Mouse (Mus musculus): ENCODE measurements around the gene Gm7358. TPM values are rescaled to one million over a fixed set of nuclear protein-coding genes. Genes with fewer than 3 reads are reported as not detected.
"Not testable (repeated sequence)": the region's sequence is repeated elsewhere in the genome, so short reads cannot be mapped to it uniquely, and the experiment has no call there.

Gm7358 gene
- not detected in 2 replicates for polyA plus RNA-seq (2015; fragmentation: Nextera tagmentation; extraction: Ambion mirVana)

GRCm38 (mm10) chr17:14059431-14059830 lies at the start of gene Gm7358:
TSS of gene Gm7358 (minus strand) at chr17:14059531.
- not testable (repeated sequence) for H3K4me1 ChIP-seq (ENCODE audit: control insufficient read depth, insufficient read depth, low read length); H3K4me2 ChIP-seq (ENCODE audit: low read depth, low read length); H3K9ac ChIP-seq (ENCODE audit: low read length); H3K27ac ChIP-seq (ENCODE audit: low read length); ATAC-seq (ENCODE audit: insufficient read depth, low FRiP score); H3K36me3 ChIP-seq (ENCODE audit: control insufficient read depth, insufficient read depth, low read length); H3K27me3 ChIP-seq (ENCODE audit: control insufficient read depth, insufficient read depth, low read length); H3K9me3 ChIP-seq (replicated peaks; ENCODE audit: control insufficient read depth, low read length); H3K4me3 ChIP-seq (replicated peaks; ENCODE audit: low read length)
- no CpG with 5 or more reads among the region's 2 CpGs for WGBS

GRCm38 (mm10) chr17:14103018-14103417 lies 43.7 kb upstream of the Gm7358 start:
- not testable (repeated sequence) for ATAC-seq (ENCODE audit: insufficient read depth, low FRiP score); H3K36me3 ChIP-seq (ENCODE audit: control insufficient read depth, insufficient read depth, low read length); H3K4me2 ChIP-seq (ENCODE audit: low read depth, low read length); H3K4me3 ChIP-seq (replicated peaks; ENCODE audit: low read length); H3K4me1 ChIP-seq (ENCODE audit: control insufficient read depth, insufficient read depth, low read length); H3K27me3 ChIP-seq (ENCODE audit: control insufficient read depth, insufficient read depth, low read length); H3K27ac ChIP-seq (ENCODE audit: low read length); H3K9me3 ChIP-seq (replicated peaks; ENCODE audit: control insufficient read depth, low read length); H3K9ac ChIP-seq (ENCODE audit: low read length)
- WGBS: 28% methylated on average over 3 of the region's 3 CpGs

DNA sequence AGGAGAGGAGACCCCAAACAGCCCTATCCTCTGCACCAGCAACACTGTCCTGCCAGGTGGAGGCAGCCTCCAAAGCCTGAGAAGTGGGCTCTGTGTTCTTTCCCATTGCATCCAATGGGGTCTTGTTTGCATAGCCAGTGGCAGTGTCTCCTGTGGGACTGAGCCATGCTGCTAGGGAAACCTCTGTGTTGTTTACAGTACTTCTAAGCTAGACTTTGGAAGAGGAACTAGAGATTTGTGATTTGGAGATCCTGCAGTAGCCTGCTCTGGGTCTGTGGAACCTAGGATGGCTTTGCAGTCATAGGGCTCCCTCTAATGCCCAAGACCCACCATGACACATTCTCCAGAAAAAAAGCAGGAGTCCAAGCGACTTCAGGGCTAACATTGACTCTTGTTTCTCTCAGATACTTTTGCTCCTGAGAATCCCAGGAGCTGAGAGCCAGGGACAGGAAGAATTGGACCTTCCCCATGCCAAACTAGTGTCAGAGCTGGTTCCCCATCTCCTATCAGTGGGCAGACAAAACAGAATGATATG lies 42.2 kb upstream of the Gm7358 start:
- H3K9me3 ChIP-seq (replicated peaks; ENCODE audit: control insufficient read depth, low read length); H3K4me2 ChIP-seq (ENCODE audit: low read depth, low read length); H3K9ac ChIP-seq (ENCODE audit: low read length); H3K36me3 ChIP-seq (ENCODE audit: control insufficient read depth, insufficient read depth, low read length); H3K4me1 ChIP-seq (ENCODE audit: control insufficient read depth, insufficient read depth, low read length); H3K4me3 ChIP-seq (replicated peaks; ENCODE audit: low read length); H3K27ac ChIP-seq (ENCODE audit: low read length); H3K27me3 ChIP-seq (ENCODE audit: control insufficient read depth, insufficient read depth, low read length); ATAC-seq (ENCODE audit: insufficient read depth, low FRiP score): not testable (repeated sequence)
- WGBS: 20% methylated on average over 1 of the region's 1 CpGs

GRCm38 (mm10) chr17:14099886-14100285 lies 40.6 kb upstream of the Gm7358 start:
- H3K4me3 ChIP-seq (replicated peaks; ENCODE audit: low read length); H3K27ac ChIP-seq (ENCODE audit: low read length); H3K27me3 ChIP-seq (ENCODE audit: control insufficient read depth, insufficient read depth, low read length); H3K9ac ChIP-seq (ENCODE audit: low read length); H3K4me2 ChIP-seq (ENCODE audit: low read depth, low read length); H3K36me3 ChIP-seq (ENCODE audit: control insufficient read depth, insufficient read depth, low read length); H3K4me1 ChIP-seq (ENCODE audit: control insufficient read depth, insufficient read depth, low read length); H3K9me3 ChIP-seq (replicated peaks; ENCODE audit: control insufficient read depth, low read length); ATAC-seq (ENCODE audit: insufficient read depth, low FRiP score): not testable (repeated sequence)
- 63% methylated on average over 3 of the region's 3 CpGs for WGBS

DNA sequence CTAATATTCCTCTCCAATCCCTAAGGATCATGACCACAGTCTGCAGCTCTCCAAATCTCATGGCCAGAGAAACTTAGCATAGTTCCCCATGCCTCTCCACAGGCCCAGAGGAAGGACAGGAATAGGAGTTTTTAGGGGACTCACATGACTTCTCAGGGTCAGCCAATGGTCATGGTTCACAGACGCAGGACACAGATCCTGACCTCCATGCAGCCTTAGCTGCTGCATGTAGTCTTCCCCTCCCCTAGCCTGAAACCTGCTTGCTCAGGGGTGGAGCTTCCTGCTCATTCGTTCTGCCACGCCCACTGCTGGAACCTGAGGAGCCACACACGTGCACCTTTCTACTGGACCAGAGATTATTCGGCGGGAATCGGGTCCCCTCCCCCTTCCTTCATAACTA lies 34.8 kb upstream of the Gm7358 start:
- WGBS: 38% methylated on average over 2 of the region's 7 CpGs
- H3K27me3 ChIP-seq (ENCODE audit: control insufficient read depth, insufficient read depth, low read length); H3K27ac ChIP-seq (ENCODE audit: low read length); H3K9me3 ChIP-seq (replicated peaks; ENCODE audit: control insufficient read depth, low read length); H3K4me3 ChIP-seq (replicated peaks; ENCODE audit: low read length); ATAC-seq (ENCODE audit: insufficient read depth, low FRiP score); H3K36me3 ChIP-seq (ENCODE audit: control insufficient read depth, insufficient read depth, low read length); H3K4me2 ChIP-seq (ENCODE audit: low read depth, low read length); H3K9ac ChIP-seq (ENCODE audit: low read length); H3K4me1 ChIP-seq (ENCODE audit: control insufficient read depth, insufficient read depth, low read length): not testable (repeated sequence)

GRCm38 (mm10) chr17:14086629-14087028 lies 27.3 kb upstream of the Gm7358 start:
- not testable (repeated sequence) for H3K4me1 ChIP-seq (ENCODE audit: control insufficient read depth, insufficient read depth, low read length); H3K9me3 ChIP-seq (replicated peaks; ENCODE audit: control insufficient read depth, low read length); ATAC-seq (ENCODE audit: insufficient read depth, low FRiP score); H3K27me3 ChIP-seq (ENCODE audit: control insufficient read depth, insufficient read depth, low read length); H3K4me2 ChIP-seq (ENCODE audit: low read depth, low read length); H3K4me3 ChIP-seq (replicated peaks; ENCODE audit: low read length); H3K9ac ChIP-seq (ENCODE audit: low read length); H3K36me3 ChIP-seq (ENCODE audit: control insufficient read depth, insufficient read depth, low read length); H3K27ac ChIP-seq (ENCODE audit: low read length)
- 0% methylated on average over 1 of the region's 1 CpGs for WGBS

DNA sequence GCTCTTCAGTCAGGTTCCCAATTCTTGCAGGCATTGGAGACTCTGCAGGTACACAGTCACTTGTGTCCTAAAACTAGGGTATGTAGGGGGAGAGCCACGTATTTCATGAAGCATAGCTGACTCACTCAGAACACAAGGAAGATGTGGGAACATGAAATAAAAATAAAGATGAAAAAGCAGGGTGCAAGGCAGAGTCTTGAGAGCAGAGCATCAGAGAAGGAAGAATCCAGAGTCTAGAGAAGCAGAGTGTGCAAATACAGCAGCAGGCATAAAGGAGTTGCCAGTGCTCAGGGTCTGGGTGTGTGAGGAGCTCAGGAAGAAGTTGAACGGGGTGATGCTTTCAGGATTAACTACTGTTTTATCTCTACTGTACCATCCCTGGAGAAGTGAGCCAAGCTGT lies 17.5 kb downstream of the Gm7358 start:
- not testable (repeated sequence) for H3K9ac ChIP-seq (ENCODE audit: low read length); H3K9me3 ChIP-seq (replicated peaks; ENCODE audit: control insufficient read depth, low read length); H3K36me3 ChIP-seq (ENCODE audit: control insufficient read depth, insufficient read depth, low read length); H3K4me2 ChIP-seq (ENCODE audit: low read depth, low read length); H3K27me3 ChIP-seq (ENCODE audit: control insufficient read depth, insufficient read depth, low read length); H3K4me3 ChIP-seq (replicated peaks; ENCODE audit: low read length); ATAC-seq (ENCODE audit: insufficient read depth, low FRiP score); H3K4me1 ChIP-seq (ENCODE audit: control insufficient read depth, insufficient read depth, low read length); H3K27ac ChIP-seq (ENCODE audit: low read length)
- WGBS: 73% methylated on average over 1 of the region's 2 CpGs

DNA sequence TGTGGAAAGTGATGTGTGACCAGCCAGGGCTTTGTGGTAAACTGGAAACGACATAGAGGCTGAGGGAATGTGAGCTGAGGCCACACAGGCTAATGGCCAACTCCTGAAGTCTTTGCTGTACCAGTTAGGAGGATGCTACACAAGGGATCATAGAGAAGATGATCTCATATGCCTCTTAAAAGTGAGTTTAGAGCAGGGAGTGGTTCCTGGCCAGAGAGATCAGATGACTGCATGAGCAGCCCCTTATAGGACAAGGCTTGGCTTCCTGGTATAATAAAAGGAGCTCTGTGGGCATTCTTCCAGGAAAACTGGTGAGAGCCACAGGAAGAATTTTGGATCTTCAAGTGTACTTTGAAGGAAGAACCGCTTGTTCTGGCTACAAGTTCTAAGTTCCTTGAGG lies 22.3 kb downstream of the Gm7358 start:
- H3K9ac ChIP-seq (ENCODE audit: low read length); H3K4me1 ChIP-seq (ENCODE audit: control insufficient read depth, insufficient read depth, low read length); H3K36me3 ChIP-seq (ENCODE audit: control insufficient read depth, insufficient read depth, low read length); H3K27ac ChIP-seq (ENCODE audit: low read length); H3K9me3 ChIP-seq (replicated peaks; ENCODE audit: control insufficient read depth, low read length); ATAC-seq (ENCODE audit: insufficient read depth, low FRiP score); H3K4me3 ChIP-seq (replicated peaks; ENCODE audit: low read length); H3K27me3 ChIP-seq (ENCODE audit: control insufficient read depth, insufficient read depth, low read length); H3K4me2 ChIP-seq (ENCODE audit: low read depth, low read length): not testable (repeated sequence)
- WGBS: 58% methylated on average over 1 of the region's 2 CpGs

DNA sequence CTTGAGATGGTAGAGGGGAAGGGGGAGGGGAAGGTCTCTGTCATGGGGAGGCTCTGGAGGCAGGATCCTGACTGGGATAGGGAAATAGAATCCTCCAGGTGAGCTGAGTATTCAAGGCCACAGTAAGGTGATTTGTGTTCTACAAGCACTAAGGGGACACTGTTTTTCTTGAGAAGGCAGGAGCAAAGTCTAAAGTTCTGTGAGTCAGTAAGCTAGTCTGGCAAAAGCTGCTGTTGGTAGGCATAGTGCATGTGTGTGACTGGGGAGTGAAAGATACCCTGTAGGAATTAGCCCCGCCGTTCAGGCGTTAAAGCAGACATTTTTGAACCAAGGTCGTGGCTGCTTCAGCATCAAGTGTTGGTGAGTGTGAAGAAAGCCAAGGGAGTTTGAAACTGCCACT lies 23.2 kb downstream of the Gm7358 start:
- not testable (repeated sequence) for H3K4me2 ChIP-seq (ENCODE audit: low read depth, low read length); H3K27me3 ChIP-seq (ENCODE audit: control insufficient read depth, insufficient read depth, low read length); H3K9ac ChIP-seq (ENCODE audit: low read length); H3K36me3 ChIP-seq (ENCODE audit: control insufficient read depth, insufficient read depth, low read length); H3K4me3 ChIP-seq (replicated peaks; ENCODE audit: low read length); H3K27ac ChIP-seq (ENCODE audit: low read length); H3K4me1 ChIP-seq (ENCODE audit: control insufficient read depth, insufficient read depth, low read length); ATAC-seq (ENCODE audit: insufficient read depth, low FRiP score); H3K9me3 ChIP-seq (replicated peaks; ENCODE audit: control insufficient read depth, low read length)
- WGBS: 70% methylated on average over 4 of the region's 4 CpGs
